Mouse (Mus musculus) ovary, postnatal 10 days (tissue): Measurements from ENCODE around the gene Lrmda.

Experiments
- DNase-seq: peaks from one replicate; pipeline ENCODE4 v3.0.0; 2022; ENCODE audit warnings: low spot score

Gene Lrmda

GRCm38 (mm10) chr14:22940576-22940975 lies 921.1 kb downstream of the Lrmda start:
- no peak for DNase-seq

GRCm38 (mm10) chr14:22942569-22942968 lies 923.1 kb downstream of the Lrmda start:
- no peak for DNase-seq

GRCm38 (mm10) chr14:22949466-22949865 lies 930.0 kb downstream of the Lrmda start:
- no peak for DNase-seq

GRCm38 (mm10) chr14:22952981-22953380 lies 933.5 kb downstream of the Lrmda start:
- no peak for DNase-seq

- DNase-seq = no peak
Measured at GRCm38 (mm10) chr14:22960166-22960565, 940.7 kb downstream of the Lrmda start.

- DNase-seq = no peak
Measured at GRCm38 (mm10) chr14:22964796-22965660, 945.5 kb downstream of the Lrmda start.

- DNase-seq = no peak
Measured at GRCm38 (mm10) chr14:22968705-22969104, 949.2 kb downstream of the Lrmda start.

GRCm38 (mm10) chr14:22986736-22987135 lies 967.2 kb downstream of the Lrmda start:
- no peak for DNase-seq

GRCm38 (mm10) chr14:22988090-22988669 lies 968.7 kb downstream of the Lrmda start:
- no peak for DNase-seq

- DNase-seq = no peak
Measured at GRCm38 (mm10) chr14:22995184-22995935, 975.8 kb downstream of the Lrmda start.

GRCm38 (mm10) chr14:22998906-22999305 lies 979.4 kb downstream of the Lrmda start:
- DNase-seq = no peak

- no peak for DNase-seq
Measured at GRCm38 (mm10) chr14:23011989-23012388, 992.5 kb downstream of the Lrmda start.

GRCm38 (mm10) chr14:23014747-23015286 lies 995.3 kb downstream of the Lrmda start:
- DNase-seq = peak; percentile 29

GRCm38 (mm10) chr14:23015321-23016067 lies 996.0 kb downstream of the Lrmda start:
- peak; percentile 5 for DNase-seq

GRCm38 (mm10) chr14:23016068-23016611 lies 996.6 kb downstream of the Lrmda start:
- DNase-seq = no peak

- DNase-seq = no peak
Measured at GRCm38 (mm10) chr14:23041002-23041401, 1021.5 kb downstream of the Lrmda start.

GRCm38 (mm10) chr14:23045322-23045721 lies 1025.8 kb downstream of the Lrmda start:
- no peak for DNase-seq

GRCm38 (mm10) chr14:23046330-23046729 lies 1026.8 kb downstream of the Lrmda start:
- peak; percentile 40 for DNase-seq

GRCm38 (mm10) chr14:23051441-23051840 lies 1031.9 kb downstream of the Lrmda start:
- DNase-seq = no peak

- no peak for DNase-seq
Measured at GRCm38 (mm10) chr14:23052833-23053592, 1033.5 kb downstream of the Lrmda start.
